Mouse (Mus musculus) embryonic facial prominence, embryonic 11.5 days (tissue): ENCODE data around the gene Slc5a6. TPM values are rescaled to one million over a fixed set of nuclear protein-coding genes. Genes with fewer than 3 reads are reported as not detected.
"Not testable (repeated sequence)": the region's sequence is repeated elsewhere in the genome, so short reads cannot be mapped to it uniquely, and the experiment has no call there.

Experiments used
- ATAC-seq: fragments of 200-750 bp; cut with Nextera tagmentation; replicated peaks from 2 replicates; pipeline ENCODE4 v1.8.0; 2017; ENCODE audit warnings: low read depth; ENCODE audit not compliant: insufficient number of reproducible peaks, low FRiP score, low TSS enrichment
- DNase-seq: peaks from one replicate; pipeline ENCODE4 v3.0.0-alpha.2; 2015; ENCODE audit warnings: low spot score
- H3K27ac ChIP-seq: fragments of 300-500 bp; sonication (generic); replicated peaks from 2 replicates; pipeline ENCODE4 v1.5.1; 2014; ENCODE audit warnings: mild to moderate bottlenecking, low read depth, low read length, control low read depth
- H3K27me3 ChIP-seq: fragments of 300-500 bp; sonication (generic); 2 replicates; pipeline ENCODE4 v1.6.1; 2014; ENCODE audit warnings: mild to moderate bottlenecking, low read length, moderate library complexity, mixed read lengths; ENCODE audit not compliant: control insufficient read depth, insufficient read depth
- H3K36me3 ChIP-seq: fragments of 300-500 bp; sonication (generic); replicated peaks from 2 replicates; pipeline ENCODE4 v1.6.1; 2014; ENCODE audit warnings: low read depth, mild to moderate bottlenecking, low read length, moderate library complexity, mixed read lengths; ENCODE audit not compliant: control insufficient read depth, insufficient read depth
- H3K4me1 ChIP-seq: fragments of 300-500 bp; sonication (generic); 2 replicates; pipeline ENCODE4 v1.6.1; 2014; ENCODE audit warnings: low read length, mixed read lengths; ENCODE audit not compliant: control insufficient read depth, insufficient read depth
- H3K4me2 ChIP-seq: fragments of 300-500 bp; sonication (generic); 2 replicates; pipeline ENCODE4 v1.6.1; 2014; ENCODE audit warnings: low read depth, mild to moderate bottlenecking, control low read depth, low read length, moderate library complexity
- H3K4me3 ChIP-seq: fragments of 300-500 bp; sonication (generic); 2 replicates; pipeline ENCODE4 v1.5.1; 2014; ENCODE audit warnings: low read depth, low read length, control low read depth
- H3K9ac ChIP-seq: fragments of 300-500 bp; sonication (generic); replicated peaks from 2 replicates; pipeline ENCODE4 v1.6.1; 2014; ENCODE audit warnings: mild to moderate bottlenecking, control low read depth, low read length
- H3K9me3 ChIP-seq: fragments of 300-500 bp; sonication (generic); replicated peaks from 2 replicates; pipeline ENCODE4 v1.6.1; 2016; ENCODE audit warnings: mild to moderate bottlenecking, low read length, inconsistent platforms, mixed read lengths; ENCODE audit not compliant: control insufficient read depth
- WGBS: fragments of 180-500 bp; shearing (Covaris S2); extraction: QIAGEN DNeasy Blood & Tissue Kit; methylation state at CpG from one replicate; pipeline ENCODE4 v1.1.7; 2014; 5-methylcytosine and 5-hydroxymethylcytosine counted together
- polyA plus RNA-seq: library from polyadenylated mRNA; unstranded; fragments of >200 nt; fragmentation: Nextera tagmentation; extraction: Ambion mirVana; gene quantifications from 2 replicates; pipeline ENCODE4 v1.2.1, GENCODE M21; 2014

Gene Slc5a6
- polyA plus RNA-seq, 1 experiment from 2014 or later, result 6.6 TPM

- H3K27ac ChIP-seq, DNase-seq, H3K4me1 ChIP-seq, H3K27me3 ChIP-seq, ATAC-seq, H3K36me3 ChIP-seq, H3K9me3 ChIP-seq: not testable (repeated sequence)
- peak overlapping the region; percentile 90 for H3K4me2 ChIP-seq
- 0 out of 2 replicates have a peak overlapping the region, but pooled peaks have one; percentile 87 for H3K9ac ChIP-seq
- WGBS, result 67% methylated on average over 4 of the region's 4 CpGs
- H3K4me3 ChIP-seq, result peak overlapping the region; percentile 65; the same call in 1 of the 2 replicates
Measured at GRCm38 (mm10) chr5:31053728-31054127, 5.0 kb upstream of the Slc5a6 start.

GRCm38 (mm10) chr5:31050427-31050826 lies 1.7 kb upstream of the Slc5a6 start:
- DNase-seq, result no peak
- Histone ChIP-seq H3K9me3 (no peaks in the 10 kb centered on the region), H3K36me3 (no peaks in the 10 kb centered on the region), H3K4me1 (no peaks in the 10 kb centered on the region), H3K4me2 (no peak overlapping the region), H3K27ac (no peak overlapping the region), H3K9ac (no peak overlapping the region), H3K27me3 (no peaks in the 10 kb centered on the region), H3K4me3 (no peak overlapping the region)
- ATAC-seq, result no peak

GRCm38 (mm10) chr5:31047848-31048762 lies 619 bp downstream of the Slc5a6 start, which contains the start of gene Atraid:
TSS of gene Atraid (plus strand) at chr5:31048312.
- H3K9me3 ChIP-seq, result no peaks in the 10 kb centered on the region
- H3K9ac ChIP-seq, result peak within 1 kb of the TSS; percentile 88
- H3K27ac ChIP-seq, result peak within 1 kb of the TSS; percentile 84
- H3K36me3 ChIP-seq, result no peaks in the 10 kb centered on the region
- WGBS, result under 1% methylated on average over 73 of the region's 73 CpGs
- no peaks in the 10 kb centered on the region for H3K27me3 ChIP-seq
- H3K4me3 ChIP-seq, result peak within 1 kb of the TSS; percentile 70
- H3K4me1 ChIP-seq, result no peaks in the 10 kb centered on the region
- ATAC-seq, result peak; percentile 98
- DNase-seq, result peak; percentile 98
- peak within 1 kb of the TSS; percentile 62 for H3K4me2 ChIP-seq

DNA sequence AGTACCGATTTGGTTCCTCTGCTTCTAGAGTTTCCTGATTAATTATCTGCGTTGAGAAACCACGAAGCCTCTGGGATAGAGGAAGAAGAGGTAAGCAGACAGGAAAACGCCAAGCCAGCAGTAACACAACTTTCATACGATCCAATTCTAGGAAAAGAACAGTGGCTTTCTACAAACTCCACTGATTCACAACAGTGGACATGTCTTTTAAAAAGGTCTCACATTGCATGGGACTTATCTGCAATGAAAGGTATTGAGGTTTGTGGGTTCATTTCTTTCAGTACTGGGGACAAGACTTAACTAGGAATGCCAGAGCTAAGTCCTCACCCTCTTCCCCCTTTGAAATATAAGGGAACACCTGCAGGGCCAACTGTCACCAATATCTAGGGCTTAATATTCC lies 1.6 kb downstream of the Slc5a6 start:
- Histone ChIP-seq H3K36me3 (no peaks in the 10 kb centered on the region), H3K27ac (no peak overlapping the region), H3K4me2 (peak overlapping the region; percentile 62), H3K9ac (peak overlapping the region; percentile 88; the same call in 1 of the 2 replicates), H3K9me3 (no peaks in the 10 kb centered on the region), H3K27me3 (no peaks in the 10 kb centered on the region), H3K4me3 (no peak overlapping the region), H3K4me1 (no peaks in the 10 kb centered on the region)
- DNase-seq, result no peak
- no peak for ATAC-seq
- 77% methylated on average over 5 of the region's 5 CpGs for WGBS

GRCm38 (mm10) chr5:31046416-31046815 lies 2.3 kb downstream of the Slc5a6 start:
- ATAC-seq, result no peak

GRCm38 (mm10) chr5:31038171-31038845 lies 10.4 kb downstream of the Slc5a6 start:
- Histone ChIP-seq H3K9me3 (no peaks in the 10 kb centered on the region), H3K9ac (no peak overlapping the region), H3K27me3 (no peaks in the 10 kb centered on the region), H3K4me2 (no peak overlapping the region), H3K4me1 (no peaks in the 10 kb centered on the region), H3K36me3 (no peaks in the 10 kb centered on the region), H3K27ac (no peak overlapping the region), H3K4me3 (no peak overlapping the region)
- 93% methylated on average over 7 of the region's 7 CpGs for WGBS
- no peak for DNase-seq
- ATAC-seq, result no peak

More at GRCm38 (mm10) chr5:31046416-31046815, 2.3 kb downstream of the Slc5a6 start:
- no peaks in the 10 kb centered on the region for H3K9me3 ChIP-seq
- no peak overlapping the region for H3K27ac ChIP-seq
- H3K4me3 ChIP-seq, result no peak overlapping the region
- H3K4me1 ChIP-seq, result no peaks in the 10 kb centered on the region
- no peak overlapping the region for H3K4me2 ChIP-seq
- 93% methylated on average over 6 of the region's 6 CpGs for WGBS
- no peaks in the 10 kb centered on the region for H3K36me3 ChIP-seq
- H3K9ac ChIP-seq, result no peak overlapping the region
- no peaks in the 10 kb centered on the region for H3K27me3 ChIP-seq
- DNase-seq, result no peak

DNA sequence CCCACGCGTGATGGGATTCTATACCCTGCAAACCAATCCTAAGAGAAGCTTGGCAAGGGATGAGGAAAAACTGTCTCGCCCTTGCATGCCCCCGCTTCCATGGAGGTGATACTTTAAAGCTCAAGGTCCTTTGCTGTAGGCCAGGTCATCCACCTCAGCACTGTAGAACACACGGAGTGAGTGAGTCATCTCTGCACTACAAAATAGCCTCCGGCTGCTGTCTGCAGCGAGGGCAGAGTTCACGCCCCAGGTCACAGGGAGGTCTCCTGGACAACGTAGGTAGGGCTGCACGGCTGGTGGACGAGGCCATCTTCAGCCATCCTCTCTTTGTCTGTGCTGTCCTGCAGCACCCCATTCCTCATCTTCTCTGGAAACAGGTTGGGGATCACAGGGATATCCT lies 12.2 kb downstream of the Slc5a6 start:
- H3K27me3 ChIP-seq, H3K27ac ChIP-seq, H3K4me2 ChIP-seq, H3K36me3 ChIP-seq, H3K4me3 ChIP-seq, ATAC-seq, DNase-seq, H3K9ac ChIP-seq, H3K9me3 ChIP-seq, H3K4me1 ChIP-seq: not testable (repeated sequence)
- WGBS, result 80% methylated on average over 11 of the region's 11 CpGs

- DNase-seq, result no peak
- WGBS, result 90% methylated on average over 6 of the region's 6 CpGs
- no peak for ATAC-seq
Measured at GRCm38 (mm10) chr5:31034669-31035068, 14.1 kb downstream of the Slc5a6 start.

More at GRCm38 (mm10) chr5:31034669-31035068, 14.1 kb downstream of the Slc5a6 start:
- no peak overlapping the region for H3K9ac ChIP-seq
- H3K27ac ChIP-seq, result no peak overlapping the region
- no peak overlapping the region for H3K4me2 ChIP-seq
- H3K36me3 ChIP-seq, result no peaks in the 10 kb centered on the region
- H3K4me3 ChIP-seq, result no peak overlapping the region
- H3K27me3 ChIP-seq, result no peaks in the 10 kb centered on the region
- H3K4me1 ChIP-seq, result no peaks in the 10 kb centered on the region
- no peaks in the 10 kb centered on the region for H3K9me3 ChIP-seq
